ENCODE assay signal across 16 mouse cellular contexts in genomic region chr8:76539638-76540037, GRCm38 (mm10).
"Had no signal": no experiment of that assay in that cellular context is flagged by ENCODE, and none has a peak within 500 bp of the region (broad histone marks: within the 10 kb centered on the region; RNA-seq: fewer than 3 reads in every experiment).

No protein-coding gene starts in this region.

- DNase-seq: lung, adult 18-20 months; lung, embryonic 14.5 days; lung, postnatal 10 days; lung, postnatal 4 days; retina, postnatal 1 day; right cerebral cortex, postnatal 4 days; spleen, adult 18-20 months; thymus, adult 18-20 months; thymus, postnatal 14 days; thymus, postnatal 36 days had no signal

- H3K27ac ChIP-seq: midbrain, embryonic 13.5 days; neural tube, embryonic 13.5 days; neural tube, embryonic 15.5 days had no signal

- ATAC-seq: midbrain, embryonic 13.5 days; midbrain, embryonic 16.5 days had no signal

- H3K4me3 ChIP-seq: megakaryocyte, embryonic 14.5 days; midbrain, embryonic 13.5 days; myocyte; neural tube, embryonic 13.5 days; neural tube, embryonic 15.5 days had no signal
